Mouse (Mus musculus): Measurements from ENCODE around the gene Myadml2. TPM values are rescaled to one million over a fixed set of nuclear protein-coding genes. Genes with fewer than 3 reads are reported as not detected.
A peak's percentile ranks its signal among the peaks of the same experiment; 100 is the strongest.

Myadml2 gene
- polyA plus RNA-seq, 2 experiments: 0.07 to 0.67 TPM

GRCm38 (mm10) chr11:120605667-120606066, 42.3 kb downstream of the Myadml2 start:
- no peak overlapping the region for H3K9ac ChIP-seq (replicated peaks)
- TF ChIP-seq CTCF (IDR thresholded peaks at IDR 0.05; ENCODE audit: low read depth) (no peak), EP300 (IDR thresholded peaks at IDR 0.05; ENCODE audit: low read depth) (no peak)
- no peaks in the 10 kb centered on the region for H3K9me3 ChIP-seq (ENCODE audit: control insufficient read depth, low read length)
- ATAC-seq (ENCODE audit: insufficient read depth): no peak
- no peak overlapping the region for H3K4me2 ChIP-seq (ENCODE audit: low read depth)
- peaks cover 4% of the 10 kb centered on the region; the same call in 1 of the 2 replicates for H3K27me3 ChIP-seq (ENCODE audit: control insufficient read depth, insufficient read depth, low read length)
- WGBS (ENCODE audit: insufficient replicate concordance): 81% methylated on average over 7 of the region's 7 CpGs
- no peak overlapping the region for H3K4me3 ChIP-seq (ENCODE audit: insufficient read depth in 1 of 2, low read depth in 2 of 2, low read length in 2 of 2)
- peaks cover 8 to 24% of the 10 kb centered on the region in 2 experiments for H3K4me1 ChIP-seq (replicated peaks; ENCODE audit: control insufficient read depth in 2 of 2, insufficient read depth in 2 of 2, low read length in 1 of 2)
- peaks cover 31% of the 10 kb centered on the region for H3K36me3 ChIP-seq (replicated peaks; ENCODE audit: control insufficient read depth, insufficient read depth, low read depth)
- no peak for DNase-seq (ENCODE audit: low read depth in 3 of 3, low spot score in 3 of 3)
- no peak overlapping the region for H3K27ac ChIP-seq

- H3K27ac ChIP-seq: no peak overlapping the region
- H3K36me3 ChIP-seq (replicated peaks; ENCODE audit: control insufficient read depth, insufficient read depth, low read depth): peaks cover 30% of the 10 kb centered on the region
- peaks cover 3% of the 10 kb centered on the region; the same call in 1 of the 2 replicates for H3K27me3 ChIP-seq (ENCODE audit: control insufficient read depth, insufficient read depth, low read length)
- no peak for DNase-seq (ENCODE audit: low read depth in 3 of 3, low spot score in 3 of 3)
- H3K4me1 ChIP-seq (replicated peaks; ENCODE audit: control insufficient read depth in 2 of 2, insufficient read depth in 2 of 2, low read length in 1 of 2): peaks cover 16 to 33% of the 10 kb centered on the region in 2 experiments
- no peaks in the 10 kb centered on the region for H3K9me3 ChIP-seq (ENCODE audit: control insufficient read depth, low read length)
- no peak for TF ChIP-seq CTCF (IDR thresholded peaks at IDR 0.05; ENCODE audit: low read depth)
- no peak for TF ChIP-seq EP300 (IDR thresholded peaks at IDR 0.05; ENCODE audit: low read depth)
- WGBS (ENCODE audit: insufficient replicate concordance): 28% methylated on average over 2 of the region's 2 CpGs
- H3K4me2 ChIP-seq (ENCODE audit: low read depth): peak overlapping the region; percentile 58
- peak; percentile 64 for ATAC-seq (ENCODE audit: insufficient read depth)
- H3K9ac ChIP-seq (replicated peaks): peak overlapping the region; percentile 48; the same call in 1 of the 2 replicates
- no peak overlapping the region for H3K4me3 ChIP-seq (ENCODE audit: insufficient read depth in 1 of 2, low read depth in 2 of 2, low read length in 2 of 2)
Observed at GRCm38 (mm10) chr11:120603545-120603944, 44.4 kb downstream of the Myadml2 start.

- Histone ChIP-seq H3K27ac (no peak overlapping the region), H3K9me3 (ENCODE audit: control insufficient read depth, low read length) (no peaks in the 10 kb centered on the region), H3K4me1 (replicated peaks; ENCODE audit: control insufficient read depth in 2 of 2, insufficient read depth in 2 of 2, low read length in 1 of 2) (peaks cover 24 to 41% of the 10 kb centered on the region in 2 experiments), H3K9ac (replicated peaks) (no peak overlapping the region), H3K36me3 (replicated peaks; ENCODE audit: control insufficient read depth, insufficient read depth, low read depth) (peaks cover 46% of the 10 kb centered on the region), H3K4me2 (ENCODE audit: low read depth) (0 out of 2 replicates have a peak overlapping the region, but pooled peaks have one; percentile 5), H3K27me3 (ENCODE audit: control insufficient read depth, insufficient read depth, low read length) (no peaks in the 10 kb centered on the region), H3K4me3 (ENCODE audit: insufficient read depth in 1 of 2, low read depth in 2 of 2, low read length in 2 of 2) (no peak overlapping the region)
- no peak for TF ChIP-seq EP300 (IDR thresholded peaks at IDR 0.05; ENCODE audit: low read depth)
- TF ChIP-seq CTCF (IDR thresholded peaks at IDR 0.05; ENCODE audit: low read depth): no peak
- ATAC-seq (ENCODE audit: insufficient read depth) (no peak), DNase-seq (ENCODE audit: low read depth in 3 of 3, low spot score in 3 of 3) (no peak)
- WGBS (ENCODE audit: insufficient replicate concordance): 75% methylated on average over 3 of the region's 3 CpGs
Observed at GRCm38 (mm10) chr11:120600716-120601115, 47.2 kb downstream of the Myadml2 start.

- Histone ChIP-seq H3K27me3 (ENCODE audit: control insufficient read depth, insufficient read depth, low read length) (no peaks in the 10 kb centered on the region), H3K4me1 (replicated peaks; ENCODE audit: control insufficient read depth in 2 of 2, insufficient read depth in 2 of 2, low read length in 1 of 2) (peaks cover 24 to 38% of the 10 kb centered on the region in 2 experiments), H3K27ac (peak overlapping the region; percentile 96), H3K9me3 (ENCODE audit: control insufficient read depth, low read length) (no peaks in the 10 kb centered on the region), H3K4me2 (ENCODE audit: low read depth) (peak overlapping the region; percentile 100), H3K9ac (replicated peaks) (peak overlapping the region; percentile 69), H3K36me3 (replicated peaks; ENCODE audit: control insufficient read depth, insufficient read depth, low read depth) (peaks cover 48% of the 10 kb centered on the region), H3K4me3 (ENCODE audit: insufficient read depth in 1 of 2, low read depth in 2 of 2, low read length in 2 of 2) (peak overlapping the region; percentile 89 to 100)
- DNase-seq (ENCODE audit: low read depth in 3 of 3, low spot score in 3 of 3) (no peak), ATAC-seq (ENCODE audit: insufficient read depth) (no peak)
- WGBS (ENCODE audit: insufficient replicate concordance): 44% methylated on average over 17 of the region's 17 CpGs
- no peak for TF ChIP-seq CTCF (IDR thresholded peaks at IDR 0.05; ENCODE audit: low read depth)
- no peak for TF ChIP-seq EP300 (IDR thresholded peaks at IDR 0.05; ENCODE audit: low read depth)
Observed at GRCm38 (mm10) chr11:120598990-120599549, 48.9 kb downstream of the Myadml2 start.

GRCm38 (mm10) chr11:120598283-120598989, 49.5 kb downstream of the Myadml2 start, which contains the start of the genes Alyref and Anapc11:
Gene Alyref (minus strand): TSS chr11:120598365.
Gene Anapc11 (plus strand): TSS chr11:120598421.
- H3K9me3 ChIP-seq (ENCODE audit: control insufficient read depth, low read length): no peaks in the 10 kb centered on the region
- no peaks in the 10 kb centered on the region for H3K27me3 ChIP-seq (ENCODE audit: control insufficient read depth, insufficient read depth, low read length)
- DNase-seq (ENCODE audit: low read depth in 3 of 3, low spot score in 3 of 3) (peak; percentile 94 to 95 (median 94)), ATAC-seq (ENCODE audit: insufficient read depth) (peak; percentile 97)
- peaks cover 49% of the 10 kb centered on the region for H3K36me3 ChIP-seq (replicated peaks; ENCODE audit: control insufficient read depth, insufficient read depth, low read depth)
- H3K4me1 ChIP-seq (replicated peaks; ENCODE audit: control insufficient read depth in 2 of 2, insufficient read depth in 2 of 2, low read length in 1 of 2): peaks cover 21 to 33% of the 10 kb centered on the region in 2 experiments
- H3K27ac ChIP-seq: peak within 1 kb of the TSS; percentile 96
- under 1% methylated on average over 88 of the region's 88 CpGs for WGBS (ENCODE audit: insufficient replicate concordance)
- H3K4me3 ChIP-seq (ENCODE audit: insufficient read depth in 1 of 2, low read depth in 2 of 2, low read length in 2 of 2): peak within 1 kb of the TSS; percentile 89 to 100
- H3K9ac ChIP-seq (replicated peaks): peak within 1 kb of the TSS; percentile 99
- TF ChIP-seq EP300 (IDR thresholded peaks at IDR 0.05; ENCODE audit: low read depth) (peak; percentile 47; the same call in 1 of the 2 replicates), CTCF (IDR thresholded peaks at IDR 0.05; ENCODE audit: low read depth) (peak; percentile 11; the same call in 1 of the 2 replicates)
- peak within 1 kb of the TSS; percentile 100 for H3K4me2 ChIP-seq (ENCODE audit: low read depth)

Measured in liver, embryonic 14.5 days (tissue).